Mouse (Mus musculus) hindbrain, embryonic 11.5 days (tissue): ENCODE measurements around the gene Csrnp3. TPM values are rescaled to one million over a fixed set of nuclear protein-coding genes. Genes with fewer than 3 reads are reported as not detected.
"Not testable (repeated sequence)": the region's sequence is repeated elsewhere in the genome, so short reads cannot be mapped to it uniquely, and the experiment has no call there.

ENCODE experiments used
- ATAC-seq: fragments of 200-750 bp; cut with Nextera tagmentation; 2 replicates; pipeline ENCODE4 v1.8.0; 2017; ENCODE audit warnings: mild to moderate bottlenecking, moderate TSS enrichment, moderate library complexity; ENCODE audit not compliant: low FRiP score
- DNase-seq: peaks from one replicate; pipeline ENCODE4 v3.0.0-alpha.2; 2015; ENCODE audit warnings: low spot score
- H3K27ac ChIP-seq: fragments of 300-500 bp; sonication (generic); 2 replicates; pipeline ENCODE4 v1.5.1; 2014; ENCODE audit warnings: mild to moderate bottlenecking, low read depth, low read length
- H3K27me3 ChIP-seq: fragments of 300-500 bp; sonication (generic); 2 replicates; pipeline ENCODE4 v1.6.1; 2014; ENCODE audit warnings: mild to moderate bottlenecking, low read length, moderate library complexity, mixed read lengths; ENCODE audit not compliant: control insufficient read depth, insufficient read depth
- H3K36me3 ChIP-seq: fragments of 300-500 bp; sonication (generic); 2 replicates; pipeline ENCODE4 v1.6.1; 2014; ENCODE audit warnings: mild to moderate bottlenecking, low read length, moderate library complexity, mixed read lengths; ENCODE audit not compliant: control insufficient read depth, insufficient read depth
- H3K4me1 ChIP-seq: fragments of 300-500 bp; sonication (generic); replicated peaks from 2 replicates; pipeline ENCODE4 v1.6.1; 2014; ENCODE audit warnings: low read length, mixed read lengths; ENCODE audit not compliant: control insufficient read depth, insufficient read depth
- H3K4me2 ChIP-seq: fragments of 300-500 bp; sonication (generic); replicated peaks from 2 replicates; pipeline ENCODE4 v1.6.1; 2014; ENCODE audit warnings: mild to moderate bottlenecking, low read depth, low read length
- H3K4me3 ChIP-seq: fragments of 300-500 bp; sonication (generic); 2 replicates; pipeline ENCODE4 v1.5.1; 2014; ENCODE audit warnings: low read depth, low read length
- H3K9ac ChIP-seq: fragments of 300-500 bp; sonication (generic); 2 replicates; pipeline ENCODE4 v1.6.1; 2014; ENCODE audit warnings: low read depth, low read length
- H3K9me3 ChIP-seq: fragments of 300-500 bp; sonication (generic); 2 replicates; pipeline ENCODE4 v1.6.1; 2016; ENCODE audit warnings: low read length; ENCODE audit not compliant: control insufficient read depth
- WGBS: fragments of 180-500 bp; shearing (Covaris S2); extraction: QIAGEN DNeasy Blood & Tissue Kit; methylation state at CpG from one replicate; pipeline ENCODE4 v1.1.7; 2014; 5-methylcytosine and 5-hydroxymethylcytosine counted together
- polyA plus RNA-seq: library from polyadenylated mRNA; unstranded; fragments of >200 nt; fragmentation: Nextera tagmentation; extraction: Ambion mirVana; gene quantifications from 2 replicates; pipeline ENCODE4 v1.2.1, GENCODE M21; 2014

The Csrnp3 gene
- polyA plus RNA-seq: 17.3 and 32.3 TPM in 2 replicates

- H3K9me3 ChIP-seq: no peaks in the 10 kb centered on the region
- H3K4me1 ChIP-seq: peaks cover 5% of the 10 kb centered on the region; the same call in 1 of the 2 replicates
- peak; percentile 76 for DNase-seq
- H3K4me2 ChIP-seq: peak within 1 kb of the TSS; percentile 67
- H3K36me3 ChIP-seq: no peaks in the 10 kb centered on the region
- ATAC-seq: peak; percentile 84
- peak within 1 kb of the TSS; percentile 52 for H3K4me3 ChIP-seq
- H3K27ac ChIP-seq: peak within 1 kb of the TSS; percentile 54; the same call in 1 of the 2 replicates
- H3K27me3 ChIP-seq: no peaks in the 10 kb centered on the region
- peak within 1 kb of the TSS; percentile 62 for H3K9ac ChIP-seq
- WGBS: under 1% methylated on average over 6 of the region's 6 CpGs
Measured at GRCm38 (mm10) chr2:65845551-65845950, at the start of gene Csrnp3. Csrnp3 (plus strand) TSS chr2:65845767.

DNA sequence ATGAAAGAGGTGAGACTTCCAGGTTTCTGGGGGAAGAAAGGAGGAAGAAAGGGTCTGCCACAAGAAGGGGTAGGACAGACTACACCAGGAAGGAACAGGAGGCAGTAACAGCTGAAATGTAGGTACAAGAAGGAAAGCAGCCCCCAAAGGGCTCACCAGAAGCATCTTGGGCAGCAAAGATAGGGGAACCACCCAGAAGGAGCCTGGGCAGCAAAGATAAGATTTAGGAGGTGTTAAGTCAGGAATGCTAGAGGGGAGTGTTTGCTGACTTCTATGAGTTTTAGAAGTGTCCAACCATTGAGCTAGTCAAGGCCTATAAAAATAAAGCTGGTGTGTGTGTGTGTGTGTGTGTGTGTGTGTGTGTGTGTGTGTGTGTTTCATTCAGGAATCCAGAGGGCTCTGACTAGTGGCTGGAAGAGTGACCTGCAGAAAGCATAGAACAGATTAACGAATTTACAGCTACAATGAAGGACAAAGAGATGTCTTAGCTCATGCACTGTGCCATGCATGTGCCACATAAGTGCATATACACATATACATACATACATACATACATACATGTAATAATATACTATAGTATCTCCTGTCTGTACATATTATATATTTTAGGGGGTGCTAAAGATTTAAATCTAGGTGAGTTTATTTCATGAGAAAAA, 44.4 kb upstream of the Csrnp3 start:
- WGBS: 90% methylated on average over 1 of the region's 1 CpGs
- Histone ChIP-seq H3K27ac (no peak overlapping the region), H3K27me3 (no peaks in the 10 kb centered on the region), H3K36me3 (no peaks in the 10 kb centered on the region), H3K9ac (no peak overlapping the region), H3K9me3 (0 out of 2 replicates have a peak, but pooled peaks cover 4% of the 10 kb centered on the region), H3K4me2 (no peak overlapping the region), H3K4me3 (no peak overlapping the region), H3K4me1 (no peaks in the 10 kb centered on the region)
- DNase-seq: no peak
- ATAC-seq: no peak

- Histone ChIP-seq H3K4me2 (no peak overlapping the region), H3K9ac (no peak overlapping the region), H3K9me3 (no peaks in the 10 kb centered on the region), H3K4me1 (no peaks in the 10 kb centered on the region), H3K27me3 (no peaks in the 10 kb centered on the region), H3K36me3 (no peaks in the 10 kb centered on the region), H3K27ac (no peak overlapping the region), H3K4me3 (no peak overlapping the region)
- DNase-seq (no peak), ATAC-seq (no peak)
- WGBS: 91% methylated on average over 6 of the region's 6 CpGs
Measured at GRCm38 (mm10) chr2:65806556-65806955, 39.0 kb upstream of the Csrnp3 start.

- DNase-seq, H3K27me3 ChIP-seq, H3K27ac ChIP-seq, H3K4me3 ChIP-seq, H3K4me2 ChIP-seq, H3K4me1 ChIP-seq, ATAC-seq, H3K9me3 ChIP-seq, H3K9ac ChIP-seq, H3K36me3 ChIP-seq: not testable (repeated sequence)
- WGBS: 89% methylated on average over 6 of the region's 6 CpGs
Measured at GRCm38 (mm10) chr2:65811203-65811602, 34.4 kb upstream of the Csrnp3 start.

DNA sequence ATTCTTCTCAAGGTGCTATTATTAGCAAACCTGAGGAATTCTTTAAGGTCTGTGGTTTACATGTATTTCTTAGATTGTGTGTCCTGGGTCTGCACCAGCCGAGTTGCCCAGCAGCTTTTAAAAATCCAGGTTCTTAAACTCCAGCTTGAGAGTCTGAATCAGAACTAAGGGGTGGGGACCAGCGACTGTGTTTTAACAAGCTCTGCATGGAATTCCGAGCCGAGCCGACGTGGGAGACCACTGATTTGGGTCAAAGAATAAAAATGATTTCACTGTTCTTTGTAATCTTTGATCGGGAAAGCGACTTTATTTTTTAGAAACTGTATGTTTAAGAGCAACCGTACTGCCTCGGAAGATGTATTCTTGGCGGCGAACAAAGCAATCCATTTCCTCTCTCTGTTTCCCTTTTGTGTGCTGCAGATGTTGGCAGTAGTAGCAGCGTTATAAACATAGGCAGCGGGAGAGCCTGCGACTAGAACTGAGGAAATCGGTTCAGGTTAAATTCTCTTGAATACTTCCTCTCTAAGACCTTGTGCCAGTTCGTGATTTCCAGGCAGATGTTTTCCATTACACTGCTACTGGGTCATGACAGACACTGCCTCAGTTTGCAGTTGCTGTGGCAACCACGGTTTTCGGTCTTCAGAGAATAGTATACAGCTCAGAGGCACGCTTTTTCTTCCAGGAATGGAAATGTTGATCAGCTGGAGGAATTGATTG, 27.3 kb upstream of the Csrnp3 start:
- H3K27ac ChIP-seq: no peak overlapping the region
- H3K4me1 ChIP-seq: no peaks in the 10 kb centered on the region
- 52% methylated on average over 20 of the region's 20 CpGs for WGBS
- 0 out of 2 replicates have a peak overlapping the region, but pooled peaks have one; percentile 3 for H3K4me2 ChIP-seq
- no peaks in the 10 kb centered on the region for H3K9me3 ChIP-seq
- peak; percentile 66; the same call in 1 of the 2 replicates for ATAC-seq
- no peak overlapping the region for H3K9ac ChIP-seq
- H3K27me3 ChIP-seq: no peaks in the 10 kb centered on the region
- DNase-seq: peak; percentile 72
- no peak overlapping the region for H3K4me3 ChIP-seq
- H3K36me3 ChIP-seq: no peaks in the 10 kb centered on the region

DNA sequence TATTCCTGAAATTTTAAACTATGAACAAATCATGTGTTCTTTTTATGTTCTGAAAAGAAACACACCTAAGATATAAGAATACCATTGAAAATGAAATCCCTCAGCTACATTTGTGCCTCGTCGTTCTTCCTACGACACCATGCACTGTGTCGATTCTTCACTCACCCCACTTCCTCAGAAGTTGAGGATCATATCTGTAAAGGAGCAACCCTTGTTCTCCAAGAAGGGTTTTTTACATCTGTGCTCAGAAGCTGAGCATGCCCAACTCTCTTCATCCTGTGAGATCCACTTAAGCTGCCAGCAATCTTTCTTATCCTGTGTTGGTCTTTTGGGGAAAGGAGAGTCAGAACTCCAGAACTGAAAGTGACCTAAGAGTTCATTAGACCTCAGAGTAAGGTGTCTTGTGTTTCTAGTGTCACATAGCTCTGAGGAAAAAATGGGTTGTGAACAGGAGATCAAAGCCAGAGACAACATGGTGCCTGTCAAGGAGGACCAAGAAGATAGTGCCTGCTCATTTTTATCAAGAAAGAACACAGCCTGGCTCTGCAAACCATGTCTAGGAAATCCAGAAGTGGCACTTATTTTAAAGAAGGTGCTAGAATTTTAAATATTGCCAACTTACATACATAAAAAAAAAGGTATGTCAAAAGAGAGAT, 25.3 kb upstream of the Csrnp3 start:
- H3K4me3 ChIP-seq: no peak overlapping the region
- no peak overlapping the region for H3K4me2 ChIP-seq
- no peaks in the 10 kb centered on the region for H3K4me1 ChIP-seq
- no peak for DNase-seq
- H3K27me3 ChIP-seq: no peaks in the 10 kb centered on the region
- WGBS: 89% methylated on average over 4 of the region's 4 CpGs
- no peaks in the 10 kb centered on the region for H3K9me3 ChIP-seq
- no peak overlapping the region for H3K9ac ChIP-seq
- no peaks in the 10 kb centered on the region for H3K36me3 ChIP-seq
- ATAC-seq: no peak
- no peak overlapping the region for H3K27ac ChIP-seq

GRCm38 (mm10) chr2:65826314-65826713, 19.3 kb upstream of the Csrnp3 start:
- H3K9ac ChIP-seq: no peak overlapping the region
- no peak for DNase-seq
- no peak overlapping the region for H3K27ac ChIP-seq
- ATAC-seq: no peak
- no peaks in the 10 kb centered on the region for H3K4me1 ChIP-seq
- WGBS: 90% methylated on average over 2 of the region's 2 CpGs
- H3K36me3 ChIP-seq: no peaks in the 10 kb centered on the region
- no peak overlapping the region for H3K4me3 ChIP-seq
- no peak overlapping the region for H3K4me2 ChIP-seq
- H3K9me3 ChIP-seq: no peaks in the 10 kb centered on the region
- no peaks in the 10 kb centered on the region for H3K27me3 ChIP-seq

DNA sequence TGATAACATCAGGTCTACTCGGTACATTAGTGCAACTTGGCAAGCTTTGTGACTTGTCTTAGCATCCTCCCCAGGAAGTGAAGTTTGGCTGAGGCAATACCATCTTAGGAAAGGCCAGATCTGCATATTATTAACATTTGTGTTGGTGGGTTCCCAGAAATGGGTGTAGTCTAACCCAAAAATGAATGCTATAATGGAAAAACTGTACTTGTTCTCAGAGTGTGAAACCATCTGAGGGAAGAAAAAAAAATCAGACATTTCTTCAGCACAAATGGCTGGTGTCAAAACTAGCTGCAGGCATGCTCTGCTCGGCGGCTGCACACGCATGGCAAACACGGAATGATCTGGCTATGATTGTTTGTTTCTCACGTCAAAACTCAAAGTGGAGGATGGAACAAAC, 18.8 kb upstream of the Csrnp3 start:
- no peak overlapping the region for H3K4me2 ChIP-seq
- H3K4me3 ChIP-seq: no peak overlapping the region
- no peaks in the 10 kb centered on the region for H3K4me1 ChIP-seq
- no peaks in the 10 kb centered on the region for H3K27me3 ChIP-seq
- no peaks in the 10 kb centered on the region for H3K36me3 ChIP-seq
- no peak overlapping the region for H3K27ac ChIP-seq
- no peak overlapping the region for H3K9ac ChIP-seq
- no peaks in the 10 kb centered on the region for H3K9me3 ChIP-seq
- no peak for DNase-seq
- WGBS: 87% methylated on average over 6 of the region's 6 CpGs
- ATAC-seq: no peak
